Mouse (Mus musculus): ENCODE measurements around the gene Mylip.

GRCm38 (mm10) chr13:45386253-45386652 lies 3.3 kb upstream of the Mylip start:
- TF ChIP-seq CTCF (IDR thresholded peaks at IDR 0.05; ENCODE audit: low read depth) (no peak), EP300 (IDR thresholded peaks at IDR 0.05; ENCODE audit: low read depth) (no peak)

Data from liver, embryonic 14.5 days (tissue).